Mouse (Mus musculus) ES-Bruce4 (cell line): ENCODE measurements around the gene Aven.

Experiments
- CTCF ChIP-seq: IDR thresholded peaks from one replicate; pipeline ENCODE4 v1.8.1; 2011; ENCODE audit warnings: low read depth, low read length
- EP300 ChIP-seq: IDR thresholded peaks from 2 replicates; pipeline ENCODE4 v1.6.1; 2011; ENCODE audit warnings: low read depth, low read length; ENCODE audit not compliant: insufficient read depth
- POLR2A ChIP-seq: IDR thresholded peaks from one replicate; pipeline ENCODE4 v1.8.1; 2011; ENCODE audit warnings: low read length; ENCODE audit not compliant: insufficient read depth

DNA sequence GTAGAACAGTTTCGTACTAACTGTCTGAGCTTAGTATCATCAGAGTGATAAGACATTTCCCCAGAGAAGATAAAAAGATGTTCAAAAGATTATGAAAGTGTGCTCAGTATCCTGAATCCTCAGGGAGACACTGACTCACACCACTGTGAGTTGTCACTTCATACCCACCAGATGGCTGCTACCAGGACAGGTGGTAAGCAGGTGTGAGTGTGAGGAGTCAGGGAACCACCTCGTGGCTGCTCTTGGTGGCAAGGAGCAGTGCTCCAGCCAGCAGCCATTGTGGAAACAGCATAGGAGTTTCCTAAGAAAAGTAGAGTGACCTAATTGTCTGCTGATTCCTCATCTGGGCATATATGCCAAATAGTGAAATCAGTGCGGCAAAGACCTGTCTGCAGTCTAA lies 113.8 kb downstream of the Aven start:
- no peak for TF ChIP-seq CTCF
- TF ChIP-seq POLR2A = no peak
- no peak for TF ChIP-seq EP300
